Mouse (Mus musculus): ENCODE measurements around the gene Grap2. TPM values are rescaled to one million over a fixed set of nuclear protein-coding genes. Genes with fewer than 3 reads are reported as not detected.
A peak's percentile ranks its signal among the peaks of the same experiment; 100 is the strongest.
"Not testable (repeated sequence)": the region's sequence is repeated elsewhere in the genome, so short reads cannot be mapped to it uniquely, and the experiment has no call there.

Gene Grap2
- total RNA-seq, 2 experiments from 2014 or later, result 0.64 to 0.85 TPM

DNA sequence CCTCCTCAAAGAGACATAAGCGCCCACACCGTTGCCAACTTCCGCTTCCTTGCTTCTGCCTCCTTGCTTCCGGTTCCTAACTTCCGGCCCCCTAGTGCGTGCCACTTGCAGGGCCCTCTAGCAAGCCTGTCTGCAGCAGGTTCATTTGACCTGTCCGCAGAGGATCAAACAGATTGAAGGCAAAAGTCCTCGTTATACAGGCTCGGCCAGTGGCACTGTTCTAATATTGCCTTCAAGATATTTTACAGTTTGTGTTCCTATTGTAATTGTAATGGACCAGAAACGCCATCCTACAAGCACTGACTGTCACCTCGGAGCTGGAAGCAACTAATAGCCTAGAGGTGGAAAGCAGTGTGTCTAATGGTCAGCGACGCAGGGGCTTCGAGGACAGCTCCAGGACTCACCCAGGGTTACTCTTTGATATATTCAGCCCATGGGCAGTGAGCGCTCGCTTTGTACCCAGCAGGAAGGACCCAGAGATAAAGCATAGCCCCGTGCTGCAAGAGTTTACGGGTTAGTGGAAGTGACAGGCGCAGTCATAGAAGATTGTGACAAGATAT lies 7.2 kb upstream of the Grap2 start, which contains the start of gene Enthd1:
Gene Enthd1 (minus strand): TSS at position 51 of the 560 bp plus-strand sequence.
- DNase-seq (ENCODE audit: low spot score in 2 of 2), result no peak

DNA sequence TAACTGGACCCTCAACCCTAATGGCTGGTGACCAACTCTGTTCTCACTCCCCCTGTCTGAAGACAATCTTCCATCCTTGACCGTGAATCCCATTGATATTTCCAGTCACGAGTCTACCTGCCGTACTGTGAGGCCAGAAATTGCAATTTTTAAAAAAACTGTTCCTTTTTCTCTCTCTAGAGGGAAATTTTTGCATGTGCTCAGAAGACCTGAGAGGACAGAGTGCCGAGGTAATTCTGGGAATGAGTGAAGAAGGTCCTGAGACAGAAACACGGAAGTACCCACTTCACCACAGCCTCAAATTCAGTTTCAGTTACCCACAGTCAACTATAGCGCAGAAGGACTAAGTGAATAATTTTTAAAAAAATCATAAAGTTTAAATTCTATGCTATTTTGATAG lies 5.7 kb upstream of the Grap2 start:
- no peak for DNase-seq (ENCODE audit: low spot score in 2 of 2)

DNA sequence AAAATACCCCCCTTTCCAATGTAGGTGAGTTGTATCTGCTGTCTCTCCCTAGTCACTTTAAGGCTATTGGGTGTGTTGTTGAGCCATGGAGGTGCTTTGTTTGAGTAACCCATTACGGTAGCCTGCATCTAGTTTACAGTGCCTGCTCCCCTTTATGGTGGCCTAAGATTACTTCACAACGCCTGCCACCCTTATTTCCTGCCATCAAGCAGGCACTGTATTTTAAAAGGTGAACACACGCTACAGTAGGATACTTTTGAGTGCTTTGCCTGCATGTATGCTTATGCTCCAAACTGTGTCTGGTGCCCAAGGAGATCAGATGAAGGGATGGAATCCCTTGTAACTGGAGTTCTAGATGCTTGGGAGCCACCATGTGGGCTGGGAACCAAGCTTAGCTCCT lies 5.3 kb upstream of the Grap2 start:
- DNase-seq (ENCODE audit: low spot score in 2 of 2), result no peak

DNA sequence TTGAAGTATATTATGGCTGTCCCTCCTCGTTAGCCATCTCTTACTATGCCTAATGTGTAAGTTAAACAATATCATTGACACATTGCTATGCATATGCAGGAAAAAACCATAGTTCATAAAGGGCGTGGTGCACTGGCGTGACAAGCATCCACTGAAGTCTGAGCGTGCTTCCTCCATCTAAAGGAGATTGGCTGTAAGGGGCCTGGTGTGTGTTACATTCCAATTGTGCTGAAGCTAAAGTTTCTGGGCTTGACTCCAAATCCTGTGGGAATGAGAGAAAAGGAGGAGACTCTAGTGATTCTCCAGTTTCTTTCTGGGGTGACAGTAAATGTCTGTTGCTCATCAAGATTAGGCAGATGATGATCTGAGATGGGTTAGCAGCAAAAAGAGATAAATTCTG lies 4.7 kb upstream of the Grap2 start:
- DNase-seq (ENCODE audit: low spot score in 2 of 2), result no peak

DNA sequence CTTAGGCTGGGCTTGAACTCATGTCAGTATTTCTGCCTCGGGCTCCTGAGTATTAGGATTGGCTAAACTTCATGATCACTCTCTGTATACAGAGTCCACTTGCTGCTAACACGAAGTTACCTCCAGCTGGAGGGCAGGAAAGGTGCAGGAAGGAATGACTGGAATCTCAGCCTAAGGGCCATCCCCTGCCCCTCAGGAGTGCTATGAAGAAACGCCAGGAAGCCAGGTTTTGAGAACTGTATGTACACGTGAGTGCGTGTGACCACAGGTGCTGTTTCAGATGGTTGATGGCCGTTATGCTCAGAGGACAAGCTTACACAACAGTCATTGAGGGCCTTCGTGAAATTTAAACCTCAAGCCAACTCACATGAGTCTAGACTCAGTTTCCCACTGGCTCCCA lies 3.2 kb upstream of the Grap2 start:
- DNase-seq (ENCODE audit: low spot score in 2 of 2), result no peak

DNA sequence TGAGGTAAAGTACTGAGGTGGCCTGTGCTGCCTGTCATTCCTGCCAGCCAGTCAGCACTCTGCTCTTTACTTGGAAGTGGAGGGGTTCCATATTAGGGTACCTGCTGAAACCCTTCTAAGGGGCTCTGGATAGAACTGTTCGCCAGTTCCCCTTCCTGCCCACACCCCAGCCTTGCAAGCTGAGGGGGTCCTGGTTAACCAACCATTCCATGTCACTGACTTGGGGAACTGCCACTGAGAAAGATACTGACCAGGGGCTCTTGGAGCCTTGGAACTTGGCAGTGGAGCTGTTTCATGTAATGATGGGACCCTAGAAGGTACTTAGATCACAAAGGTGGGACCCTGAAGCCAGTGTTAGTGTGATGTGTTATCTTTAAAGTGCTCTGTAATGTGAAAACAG lies 2.2 kb upstream of the Grap2 start:
- no peak for DNase-seq (ENCODE audit: low spot score in 2 of 2)

DNA sequence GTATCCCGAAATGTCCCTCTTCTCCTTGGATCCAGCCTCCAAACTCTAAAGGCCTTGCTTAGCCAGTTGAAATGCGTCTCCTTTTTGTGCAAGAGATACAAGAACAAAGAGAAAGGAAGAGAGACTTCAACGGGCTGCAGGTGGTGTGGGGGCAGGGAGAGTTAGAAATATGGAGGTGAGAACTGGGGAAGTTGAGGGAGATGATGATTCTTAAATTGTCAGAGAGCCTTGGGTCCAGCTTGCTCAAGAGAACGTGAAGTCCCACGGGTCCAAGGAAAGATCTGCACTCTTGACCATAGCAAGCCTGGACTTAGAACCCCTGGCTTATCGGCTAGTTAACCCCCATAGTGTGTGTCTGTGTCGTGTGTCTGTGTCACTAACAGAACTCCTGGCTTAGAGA lies 783 bp upstream of the Grap2 start:
- no peak for DNase-seq (ENCODE audit: low spot score in 2 of 2)

DNA sequence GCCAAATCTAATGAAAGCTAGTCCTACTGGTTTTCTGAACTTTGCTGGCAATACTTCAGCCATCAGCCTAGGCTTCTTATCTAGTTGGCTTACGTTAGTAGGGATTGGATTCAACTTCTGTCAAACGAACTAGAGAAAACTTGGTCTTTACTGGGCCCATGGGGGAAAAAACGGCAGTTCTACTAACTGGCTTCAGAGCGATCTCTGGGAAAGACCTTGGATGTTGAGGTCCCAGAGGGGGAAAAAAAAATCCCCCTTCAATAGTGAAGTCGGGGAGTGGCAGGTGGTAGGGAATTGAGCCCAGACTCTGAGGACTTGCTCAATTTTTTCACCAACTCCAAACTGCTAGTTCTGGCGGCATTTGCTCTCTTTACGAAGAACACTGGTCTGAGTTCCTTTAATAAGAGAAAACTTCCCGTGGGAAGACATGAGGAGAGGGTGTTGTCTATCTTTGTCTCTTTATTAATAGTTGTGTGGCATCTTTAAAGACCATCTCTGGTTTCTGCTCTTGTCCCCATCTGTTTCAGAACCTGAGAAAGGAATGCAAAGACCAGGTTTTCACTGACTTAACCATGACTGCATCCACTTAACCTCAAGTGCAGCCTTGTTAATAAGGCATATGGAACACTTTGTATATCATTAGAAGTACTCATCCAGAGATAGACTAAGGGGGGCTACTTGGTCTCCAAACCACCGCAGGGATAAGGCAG lies 572 bp downstream of the Grap2 start:
- no peak for DNase-seq (ENCODE audit: low spot score in 2 of 2)

DNA sequence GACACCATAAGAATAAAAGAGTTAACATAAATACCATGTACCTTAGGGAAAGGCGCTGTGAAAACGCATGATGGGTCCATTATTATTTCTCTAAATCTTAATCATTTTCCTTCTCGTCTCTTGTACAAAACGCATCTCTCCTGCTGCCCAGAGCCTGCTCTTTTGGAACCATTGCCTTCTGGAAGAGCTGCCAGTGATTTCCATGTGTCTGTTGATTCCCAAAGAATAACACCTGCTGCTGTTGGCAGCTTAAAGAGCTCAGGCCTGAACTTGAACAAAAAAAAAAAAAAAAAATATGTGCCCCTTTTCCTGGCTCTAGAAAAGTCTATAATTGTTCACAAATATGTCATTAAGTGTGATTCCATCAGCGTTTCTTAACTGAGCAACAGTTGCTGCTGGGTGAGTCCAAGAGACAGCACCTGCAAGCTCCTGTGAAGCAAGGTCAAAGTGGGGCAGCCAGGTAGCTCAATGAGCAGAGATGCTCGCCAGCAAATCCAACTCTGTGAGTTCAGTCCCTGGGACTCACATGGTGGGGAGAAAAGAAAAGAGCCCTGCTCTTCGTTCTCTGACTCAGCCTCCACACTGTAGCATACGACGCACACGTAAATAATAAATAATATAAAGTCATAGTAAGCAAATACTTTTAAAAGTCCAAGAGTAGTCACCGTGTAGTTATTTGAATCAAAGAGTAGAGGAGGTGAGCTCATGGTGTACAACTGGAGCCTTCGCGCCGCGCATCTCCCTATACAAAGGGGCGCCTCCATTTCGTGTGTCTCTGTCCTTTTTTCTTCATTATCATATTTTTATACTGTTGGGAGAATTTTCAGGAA lies 2.0 kb downstream of the Grap2 start:
- peak in 1 of 2 experiments; percentile 38 for DNase-seq (ENCODE audit: low spot score in 2 of 2)

DNA sequence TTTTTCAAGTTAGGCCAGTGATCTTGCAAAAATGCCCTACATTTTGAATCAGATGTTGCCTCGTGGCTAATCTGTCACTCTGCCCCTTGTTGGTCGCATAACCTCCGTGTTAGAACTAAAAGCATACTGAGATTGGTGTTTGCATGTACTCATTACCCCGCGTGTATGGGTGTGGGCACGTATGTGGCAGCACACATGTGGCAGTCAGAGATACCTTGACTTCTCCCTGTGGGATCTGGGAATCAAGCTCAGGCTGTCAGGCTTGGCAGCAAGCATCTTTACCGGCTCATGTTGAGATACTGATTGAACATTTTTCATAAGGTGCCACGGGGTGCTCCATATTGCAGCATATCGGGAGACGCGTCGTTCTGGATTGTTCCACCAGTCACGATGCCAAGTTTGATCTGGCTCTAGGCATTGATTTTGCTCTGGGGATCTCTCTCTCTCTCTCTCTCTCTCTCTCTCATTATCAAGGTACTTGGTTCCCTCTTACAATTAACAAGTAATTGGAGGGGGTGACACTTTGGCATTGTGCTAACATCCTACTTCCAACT lies 3.5 kb downstream of the Grap2 start:
- peak in 1 of 2 experiments; percentile 59 for DNase-seq (ENCODE audit: low spot score in 2 of 2)

DNA sequence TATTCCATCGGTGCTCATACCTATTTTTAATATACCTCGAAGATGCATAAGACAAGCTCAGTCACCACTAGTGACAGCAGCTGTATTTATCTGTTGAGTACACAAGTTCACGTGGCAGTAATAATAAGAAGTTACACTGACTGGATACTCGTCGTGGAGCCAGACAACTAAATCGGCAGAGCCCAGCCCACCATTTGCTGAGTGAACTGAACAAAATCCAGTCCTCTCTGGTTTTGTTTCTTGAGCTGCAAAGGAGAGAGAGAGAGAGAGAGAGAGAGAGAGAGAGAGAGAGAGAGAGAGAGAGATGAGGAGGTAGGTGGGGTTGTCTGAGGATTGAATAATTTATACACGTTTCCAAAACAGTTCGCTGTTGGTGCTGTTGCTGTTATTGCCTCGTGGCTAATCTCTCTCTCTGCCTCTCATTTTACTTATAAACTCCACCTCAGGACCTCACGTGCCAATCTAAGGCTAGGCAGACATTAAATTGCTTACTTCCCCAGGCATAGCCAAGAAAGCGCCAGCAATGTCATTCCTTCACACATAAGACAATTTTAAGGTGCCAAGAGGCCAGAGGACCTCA lies 4.1 kb downstream of the Grap2 start:
- DNase-seq (ENCODE audit: low spot score in 2 of 2), result no peak

DNA sequence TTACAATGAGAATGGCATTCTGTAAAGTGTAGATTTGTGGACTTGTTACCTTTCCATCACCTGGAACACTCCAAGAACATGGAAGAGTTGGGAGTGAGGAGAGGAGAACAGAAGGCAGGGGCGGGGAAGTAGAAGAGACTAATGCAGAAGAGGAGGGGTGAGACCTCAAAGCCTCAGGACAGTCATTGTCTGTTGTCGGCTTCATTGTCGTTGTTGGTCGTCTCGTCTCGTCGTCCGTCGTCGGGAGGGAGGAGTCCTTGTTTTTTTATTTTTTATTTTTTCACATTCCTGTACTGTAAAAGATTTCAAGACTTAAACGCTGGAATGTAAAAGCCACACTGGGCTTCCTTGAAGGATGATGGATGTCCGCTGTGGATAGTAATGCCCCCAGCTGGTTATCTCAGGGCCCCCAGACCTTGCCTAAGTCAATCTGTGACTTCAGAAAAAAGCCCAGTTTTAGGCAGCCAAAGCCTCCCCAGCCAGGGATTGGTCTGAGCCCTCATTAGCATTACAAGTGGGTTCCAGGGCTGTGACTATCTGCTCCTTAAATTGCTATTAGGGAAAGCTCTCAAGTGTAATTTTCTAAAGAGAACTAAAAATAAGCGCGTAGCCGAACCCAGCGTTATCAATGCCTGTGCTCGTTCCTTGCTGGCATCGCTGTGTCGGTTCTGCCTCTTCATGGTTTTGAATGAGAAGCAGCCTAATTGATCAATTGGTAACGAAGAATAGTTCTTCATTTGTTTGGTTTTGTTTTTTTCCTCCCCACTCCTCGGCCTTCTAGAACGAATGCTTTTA lies 5.0 kb downstream of the Grap2 start:
- no peak for DNase-seq (ENCODE audit: low spot score in 2 of 2)

DNA sequence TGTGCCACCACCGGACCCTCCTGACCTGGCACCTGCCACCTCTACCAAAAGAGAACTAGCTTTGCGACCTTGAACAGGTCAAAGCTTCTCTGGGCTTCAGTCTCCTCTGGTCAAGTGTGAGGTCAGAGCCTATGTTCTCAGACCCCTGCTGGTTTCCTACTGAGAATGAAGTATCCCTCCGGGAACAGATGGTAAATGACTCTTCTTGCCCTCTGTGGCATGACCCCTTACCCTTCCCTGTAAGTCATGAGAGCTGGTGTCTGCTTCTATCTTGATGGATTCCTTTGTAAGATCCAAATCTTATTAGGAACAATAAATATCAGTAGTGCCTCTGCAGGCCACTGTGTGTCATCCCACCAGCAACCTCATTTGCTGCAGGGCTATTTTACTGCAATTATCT lies 6.7 kb downstream of the Grap2 start:
- DNase-seq (ENCODE audit: low spot score in 2 of 2), result no peak

DNA sequence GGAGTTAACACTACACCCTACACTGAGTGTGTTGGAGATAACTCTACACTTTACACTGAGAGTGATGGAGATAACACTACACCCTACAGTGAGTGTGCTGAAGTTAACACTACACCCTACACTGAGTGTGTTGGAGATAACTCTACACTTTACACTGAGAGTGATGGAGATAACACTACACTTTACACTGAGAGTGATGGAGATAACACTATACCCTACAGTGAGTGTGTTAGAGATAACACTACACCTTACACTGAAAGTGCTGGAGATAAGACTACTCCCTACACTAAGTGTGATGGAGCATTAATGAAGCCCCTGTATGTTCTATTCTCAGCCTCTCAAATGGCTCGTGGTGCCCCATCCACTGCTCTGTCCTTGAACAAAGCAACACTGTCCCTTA lies 8.2 kb downstream of the Grap2 start:
- DNase-seq (ENCODE audit: low spot score in 2 of 2), result not testable (repeated sequence)

DNA sequence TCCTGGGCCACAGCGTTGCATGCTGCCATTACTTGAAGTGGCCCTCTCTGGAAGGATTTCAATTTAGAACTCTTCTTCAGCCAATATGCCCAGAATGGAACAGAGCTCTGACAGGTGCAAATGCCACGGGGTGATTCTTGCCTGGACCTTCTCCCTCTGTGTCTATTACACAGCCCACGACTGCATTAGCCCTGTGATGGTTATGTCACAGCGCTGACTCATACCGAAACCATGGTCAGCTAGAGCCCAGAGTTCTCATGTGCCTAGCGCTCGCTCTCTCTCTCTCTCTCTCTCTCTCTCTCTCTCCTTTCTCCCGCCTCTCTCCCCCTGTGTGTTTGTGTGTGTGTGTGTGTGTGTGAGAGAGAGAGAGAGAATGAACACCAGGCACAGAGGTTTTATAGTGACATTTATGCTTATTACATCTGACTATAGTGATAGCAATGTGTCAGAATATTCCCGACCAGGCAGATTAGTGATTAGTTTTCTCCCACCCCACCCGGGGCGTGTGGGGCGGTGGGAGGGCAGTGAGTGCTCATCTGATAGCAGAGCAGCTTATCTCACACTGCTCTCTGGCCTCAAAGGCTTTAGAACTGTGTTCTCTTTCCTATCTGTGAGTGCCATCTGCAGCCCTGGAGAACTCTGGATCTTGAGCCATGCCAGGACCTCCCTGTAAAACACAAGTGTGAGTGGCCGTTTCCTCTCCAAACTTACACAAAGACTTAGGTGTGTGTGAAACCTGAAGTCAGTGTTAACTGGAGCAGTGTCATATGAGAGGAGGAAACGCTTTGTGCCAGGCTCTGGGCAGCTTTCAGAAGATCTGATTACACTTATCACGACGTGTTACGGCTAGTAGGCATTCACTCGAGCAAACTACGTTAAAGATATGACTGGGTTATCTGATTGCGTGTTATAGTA lies 10.4 kb downstream of the Grap2 start:
- no peak for DNase-seq (ENCODE audit: low spot score in 2 of 2)

DNA sequence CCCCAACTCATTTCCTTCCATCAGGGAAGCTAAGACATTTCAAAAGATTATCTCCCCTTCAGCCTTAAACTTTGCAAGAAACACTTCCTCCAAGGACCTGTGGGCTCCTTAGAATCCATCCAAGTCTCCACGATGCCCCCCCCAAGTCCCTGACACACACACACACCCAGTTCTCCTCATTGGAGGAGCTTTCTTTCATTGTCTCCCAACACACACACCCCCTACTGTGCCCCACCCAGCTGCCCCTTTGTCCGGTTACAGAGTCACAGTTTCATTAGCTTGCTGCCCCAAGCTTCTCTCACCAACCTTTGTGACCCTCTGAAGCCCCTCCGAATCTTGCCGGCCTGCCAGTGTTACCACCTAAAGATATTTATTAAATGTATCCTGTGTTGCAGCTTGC lies 13.9 kb downstream of the Grap2 start:
- no peak for DNase-seq (ENCODE audit: low spot score in 2 of 2)

DNA sequence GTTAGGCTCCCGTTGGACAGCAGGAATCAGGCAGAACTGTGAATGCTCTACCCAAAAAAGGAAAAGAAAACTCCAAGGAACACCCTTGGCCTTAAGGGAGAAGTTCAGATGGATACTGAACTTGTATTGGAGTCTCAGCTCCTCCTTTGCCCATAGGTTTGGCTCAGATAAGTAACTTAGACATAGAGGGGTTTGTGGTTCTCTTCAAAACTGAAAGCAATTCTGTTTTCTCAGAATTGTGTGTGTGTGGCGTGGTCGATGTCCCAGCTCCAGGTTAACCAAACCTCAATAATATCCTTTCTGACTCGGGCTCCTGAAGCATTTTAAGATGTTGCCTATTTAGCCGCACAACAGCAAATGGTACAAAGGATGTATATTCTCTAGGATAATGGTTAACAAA lies 18.2 kb downstream of the Grap2 start:
- DNase-seq (ENCODE audit: low spot score in 2 of 2), result no peak

DNA sequence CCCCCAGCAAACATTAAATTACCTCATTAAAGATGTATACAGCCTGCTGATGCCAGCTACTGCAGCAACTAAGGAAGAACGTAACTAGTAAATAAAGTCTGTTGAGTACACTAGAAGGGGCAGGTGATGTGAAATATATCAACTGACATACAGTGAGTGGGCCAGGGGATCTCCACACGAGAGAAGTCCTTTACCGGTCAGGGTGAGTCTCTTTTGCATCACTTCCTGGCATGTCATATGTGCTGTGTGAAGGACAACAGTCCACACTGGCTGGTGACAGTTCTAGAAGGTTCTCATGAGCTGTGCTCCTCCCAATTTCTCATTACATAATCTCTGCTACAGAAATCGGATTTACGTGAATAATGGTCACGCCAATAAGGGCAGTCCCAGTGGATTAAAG lies 20.3 kb downstream of the Grap2 start:
- DNase-seq (ENCODE audit: low spot score in 2 of 2), result no peak

DNA sequence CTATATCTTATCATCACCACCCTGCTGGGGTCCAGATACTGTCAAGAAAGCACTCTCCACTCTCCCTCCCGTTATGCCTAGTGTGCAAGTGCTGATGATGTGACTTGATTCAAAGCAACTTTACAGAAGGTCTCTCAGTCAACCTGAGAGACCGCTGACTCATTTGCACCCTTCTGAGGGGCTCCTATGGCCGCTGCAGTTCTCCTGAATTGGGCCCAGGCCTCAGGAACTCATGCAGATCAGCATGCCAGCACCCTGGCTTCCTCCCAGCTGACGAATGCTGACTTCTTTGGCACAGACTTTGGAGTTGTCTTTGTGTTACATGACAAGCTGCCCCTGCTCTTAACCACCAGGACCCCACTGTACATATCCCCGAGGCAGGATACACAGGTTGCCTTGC lies 21.5 kb downstream of the Grap2 start:
- no peak for DNase-seq (ENCODE audit: low spot score in 2 of 2)

DNA sequence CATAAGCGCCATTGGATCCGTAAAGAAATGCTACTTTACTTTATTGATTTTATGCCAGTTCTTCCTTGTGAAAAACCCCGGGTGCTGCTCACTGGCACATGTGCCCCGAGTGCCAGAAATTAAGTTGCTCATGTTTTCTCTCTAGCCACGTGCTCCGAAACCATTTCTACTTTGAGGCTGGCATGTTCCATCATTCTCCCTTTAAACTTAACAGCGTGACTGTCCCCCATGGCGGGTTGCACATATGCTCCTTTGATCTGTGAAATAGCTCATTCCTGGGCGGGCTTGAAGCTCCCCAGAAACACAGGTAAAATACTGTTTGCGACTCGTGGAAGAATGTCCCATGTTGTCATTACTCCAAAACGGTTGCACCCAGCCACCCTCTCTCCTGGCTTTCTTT lies 26.4 kb downstream of the Grap2 start:
- no peak for DNase-seq (ENCODE audit: low spot score in 2 of 2)

Measured in layer of hippocampus, postnatal 14 days (tissue).